Mouse (Mus musculus) lung, postnatal 0 days (tissue): ENCODE measurements at regions not wholly inside any gene's neighbourhood (a gene's known extent, or its start where the extent isn't known, plus 50 kb on each side); places are given as distances from the start of the nearest gene placed in this dataset.

Source experiments
- CTCF ChIP-seq: IDR thresholded peaks from 2 replicates; pipeline ENCODE4 v1.5.1; 2016; ENCODE audit warnings: antibody characterized with exemption, mild to moderate bottlenecking
- EP300 ChIP-seq: IDR thresholded peaks from 2 replicates; pipeline ENCODE4 v1.6.1; 2016; ENCODE audit warnings: antibody characterized with exemption, mild to moderate bottlenecking, control low read depth

GRCm38 (mm10) chr12:12548688-12549087 lies 286.7 kb downstream of the Fam49a start:
- TF ChIP-seq CTCF = no peak
- no peak for TF ChIP-seq EP300
